Mouse (Mus musculus) kidney, adult 2 months (tissue): ENCODE results near the gene Dhx36. TPM values are rescaled to one million over a fixed set of nuclear protein-coding genes. Genes with fewer than 3 reads are reported as not detected.

Source experiments
- DNase-seq: peaks from one replicate; pipeline ENCODE4 v3.0.0; 2021
- H3K27ac ChIP-seq: fragments of 200-500 bp; 2 replicates; pipeline ENCODE4 v1.5.1; 2012; ENCODE audit warnings: low read depth, low read length, control low read depth, inconsistent platforms; ENCODE audit not compliant: insufficient read depth
- H3K27me3 ChIP-seq: fragments of 200-500 bp; replicated peaks from 2 replicates; pipeline ENCODE4 v1.6.1; 2012; ENCODE audit warnings: mild to moderate bottlenecking, moderate library complexity, low read length, inconsistent platforms; ENCODE audit not compliant: control insufficient read depth, insufficient read depth
- H3K36me3 ChIP-seq: fragments of 200-500 bp; 2 replicates; pipeline ENCODE4 v1.6.1; 2012; ENCODE audit warnings: mild to moderate bottlenecking, moderate library complexity, low read length, inconsistent platforms; ENCODE audit not compliant: control insufficient read depth, insufficient read depth
- H3K4me1 ChIP-seq: fragments of 200-500 bp; 2 replicates; pipeline ENCODE4 v1.6.1; 2011; ENCODE audit warnings: low read length; ENCODE audit not compliant: control insufficient read depth, insufficient read depth
- H3K4me3 ChIP-seq: fragments of 200-500 bp; 2 replicates; pipeline ENCODE4 v1.5.1; 2011; ENCODE audit warnings: mild to moderate bottlenecking, low read depth, low read length, control low read depth; ENCODE audit not compliant: insufficient read depth
- CTCF ChIP-seq: fragments of 200-500 bp; conservative IDR thresholded peaks from 2 replicates; pipeline ENCODE4 v1.5.1; 2011; ENCODE audit warnings: low read depth, mild to moderate bottlenecking, control low read depth, low read length, moderate library complexity, mixed read lengths; ENCODE audit not compliant: insufficient read depth, insufficient read length
- POLR2A ChIP-seq: fragments of 200-500 bp; IDR thresholded peaks from one replicate; pipeline ENCODE4 v1.6.1; 2011; ENCODE audit warnings: low read depth, low read length, control low read depth
- WGBS: fragments of 180-500 bp; shearing (Covaris S2); methylation state at CpG from one replicate; pipeline ENCODE4 v1.1.7; 2018; 5-methylcytosine and 5-hydroxymethylcytosine counted together
- polyA plus RNA-seq: library from polyadenylated mRNA; depleted of rRNA; stranded (reverse); fragments of >200 nt; gene quantifications from 2 replicates; pipeline ENCODE4 v1.2.3, GENCODE M21; 2012; rRNA removed

The Dhx36 gene
- 3.7 and 5.2 TPM in 2 replicates for polyA plus RNA-seq

GRCm38 (mm10) chr3:62506488-62507205 lies at the start of gene Dhx36:
Gene Dhx36, minus strand, starts transcription at chr3:62507004.
- under 1% methylated on average over 66 of the region's 66 CpGs for WGBS
- H3K27ac ChIP-seq: no peak within 1 kb of the TSS
- H3K4me3 ChIP-seq: peak within 1 kb of the TSS; percentile 100
- H3K4me1 ChIP-seq: peaks cover 5% of the 10 kb centered on the region; the same call in 1 of the 2 replicates
- DNase-seq: peak; percentile 98
- H3K36me3 ChIP-seq: no peaks in the 10 kb centered on the region
- no peaks in the 10 kb centered on the region for H3K27me3 ChIP-seq
- TF ChIP-seq CTCF: no peak
- peak; percentile 6 for TF ChIP-seq POLR2A

- whole genome bisulfite sequencing: 68% methylated on average over 5 of the region's 5 CpGs
- no peak for DNase-seq
- H3K4me1 ChIP-seq: no peaks in the 10 kb centered on the region
Measured at GRCm38 (mm10) chr3:62527593-62527992, 20.8 kb upstream of the Dhx36 start.

GRCm38 (mm10) chr3:62527160-62527559 lies 20.4 kb upstream of the Dhx36 start:
- Histone ChIP-seq H3K36me3 (no peaks in the 10 kb centered on the region), H3K27me3 (no peaks in the 10 kb centered on the region), H3K4me3 (no peak overlapping the region), H3K4me1 (no peaks in the 10 kb centered on the region), H3K27ac (no peak overlapping the region)
- 36% methylated on average over 4 of the region's 4 CpGs for WGBS
- no peak for DNase-seq
- TF ChIP-seq CTCF (no peak), POLR2A (no peak)

More at GRCm38 (mm10) chr3:62527593-62527992, 20.8 kb upstream of the Dhx36 start:
- no peaks in the 10 kb centered on the region for H3K36me3 ChIP-seq
- H3K4me3 ChIP-seq: no peak overlapping the region
- H3K27ac ChIP-seq: no peak overlapping the region
- H3K27me3 ChIP-seq: no peaks in the 10 kb centered on the region
- no peak for TF ChIP-seq CTCF
- no peak for TF ChIP-seq POLR2A

GRCm38 (mm10) chr3:62507206-62507647 lies 423 bp upstream of the Dhx36 start:
- TF ChIP-seq CTCF: no peak
- no peak for TF ChIP-seq POLR2A
- DNase-seq: no peak
- Histone ChIP-seq H3K4me3 (peak overlapping the region; percentile 100; the same call in 1 of the 2 replicates), H3K27me3 (no peaks in the 10 kb centered on the region), H3K4me1 (peaks cover 5% of the 10 kb centered on the region; the same call in 1 of the 2 replicates), H3K27ac (no peak overlapping the region), H3K36me3 (no peaks in the 10 kb centered on the region)
- WGBS: 39% methylated on average over 5 of the region's 5 CpGs

GRCm38 (mm10) chr3:62505166-62505900 lies 1.5 kb downstream of the Dhx36 start:
- no peak for DNase-seq
- Histone ChIP-seq H3K27ac (no peak overlapping the region), H3K36me3 (peaks cover 1% of the 10 kb centered on the region; the same call in 1 of the 2 replicates), H3K4me1 (peaks cover 5% of the 10 kb centered on the region; the same call in 1 of the 2 replicates), H3K27me3 (no peaks in the 10 kb centered on the region), H3K4me3 (no peak overlapping the region)
- TF ChIP-seq CTCF (no peak), POLR2A (no peak)
- WGBS: 68% methylated on average over 5 of the region's 5 CpGs

- no peak for DNase-seq
- H3K4me3 ChIP-seq: no peak overlapping the region
- 84% methylated on average over 4 of the region's 4 CpGs for WGBS
- no peaks in the 10 kb centered on the region for H3K27me3 ChIP-seq
- no peaks in the 10 kb centered on the region for H3K4me1 ChIP-seq
- no peak for TF ChIP-seq CTCF
- TF ChIP-seq POLR2A: no peak
- no peak overlapping the region for H3K27ac ChIP-seq
- H3K36me3 ChIP-seq: peaks cover 11% of the 10 kb centered on the region
Measured at GRCm38 (mm10) chr3:62499327-62499726, 7.5 kb downstream of the Dhx36 start.

GRCm38 (mm10) chr3:62492568-62492967 lies 14.2 kb downstream of the Dhx36 start:
- WGBS: 80% methylated on average over 6 of the region's 6 CpGs
- Histone ChIP-seq H3K4me1 (no peaks in the 10 kb centered on the region), H3K4me3 (no peak overlapping the region), H3K36me3 (peaks cover 12% of the 10 kb centered on the region), H3K27ac (no peak overlapping the region), H3K27me3 (no peaks in the 10 kb centered on the region)
- no peak for DNase-seq
- no peak for TF ChIP-seq CTCF
- TF ChIP-seq POLR2A: no peak
